Mouse (Mus musculus) adipocyte (in vitro differentiated cells): Measurements from ENCODE around the gene Gstm1.

Source experiments
- DNase-seq: peaks from one replicate; pipeline ENCODE4 v3.0.0-alpha.2; 2016; ENCODE audit warnings: low spot score

The Gstm1 gene

GRCm38 (mm10) chr3:107965592-107965991 lies 52.2 kb downstream of the Gstm1 start:
- no peak for DNase-seq

DNA sequence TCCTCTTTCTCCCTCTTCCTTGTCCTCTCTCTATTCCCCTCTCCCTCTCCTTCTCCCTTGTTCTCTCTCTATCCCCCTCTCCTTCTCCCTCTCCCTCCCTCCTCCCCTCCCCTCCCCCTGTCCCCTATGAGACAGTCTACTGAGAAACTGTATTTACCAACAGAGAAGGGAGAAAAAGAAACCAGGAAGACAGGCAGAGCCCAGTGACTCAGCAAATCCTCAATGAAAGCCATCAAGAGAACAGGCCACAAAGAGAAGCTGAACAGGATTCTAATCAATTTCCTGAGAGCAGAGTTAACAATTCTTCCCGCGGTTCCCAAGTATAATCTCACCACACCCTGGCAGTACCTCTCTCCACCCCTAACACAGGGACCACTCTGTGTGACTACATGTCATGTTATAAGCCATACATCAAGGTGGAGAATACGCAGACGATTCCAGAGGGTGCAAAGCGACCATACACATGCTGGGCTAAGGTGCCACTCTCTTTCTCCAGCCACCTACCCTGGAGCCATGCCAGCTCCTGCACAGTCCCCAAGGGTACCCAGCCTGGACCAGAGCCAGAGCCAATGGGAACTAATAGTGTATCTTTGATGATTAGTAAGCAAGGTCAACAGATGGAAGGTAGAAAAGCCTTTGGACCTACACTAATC lies 53.0 kb downstream of the Gstm1 start:
- peak; percentile 65 for DNase-seq

DNA sequence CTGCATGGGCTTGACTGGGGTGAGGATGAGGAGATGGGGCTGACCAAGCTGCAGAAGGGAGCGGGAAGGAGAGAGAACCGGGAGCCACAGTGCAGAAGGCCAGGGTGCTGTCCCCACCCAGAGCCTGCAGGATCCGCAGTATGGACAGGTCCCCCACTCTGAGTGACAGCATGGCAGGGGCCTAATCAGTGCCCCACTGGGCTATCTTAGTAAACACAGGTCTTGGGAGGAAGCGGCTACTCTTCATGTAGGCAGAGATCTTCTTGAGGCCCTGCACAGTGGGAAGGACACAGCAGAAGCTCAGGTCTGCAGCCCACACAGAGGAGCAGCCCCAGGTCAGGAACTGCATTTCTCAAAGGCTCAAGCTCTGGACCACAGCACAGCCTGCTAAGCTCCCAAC lies 53.7 kb downstream of the Gstm1 start:
- DNase-seq, result no peak
